Mouse (Mus musculus) adrenal gland, postnatal 25 days (tissue): ENCODE data around the gene Sergef. TPM values are rescaled to one million over a fixed set of nuclear protein-coding genes. Genes with fewer than 3 reads are reported as not detected.
A peak's percentile ranks its signal among the peaks of the same experiment; 100 is the strongest.

ENCODE experiments used
- DNase-seq: peaks from one replicate; pipeline ENCODE4 v3.0.0; 2021; ENCODE audit warnings: mixed read lengths
- total RNA-seq: library from RNA; stranded (reverse); gene quantifications from 2 replicates; pipeline ENCODE4 v1.2.3, GENCODE M21; 2021

Gene Sergef
- total RNA-seq, 1 experiment from 2014 or later = 29.4 TPM

DNA sequence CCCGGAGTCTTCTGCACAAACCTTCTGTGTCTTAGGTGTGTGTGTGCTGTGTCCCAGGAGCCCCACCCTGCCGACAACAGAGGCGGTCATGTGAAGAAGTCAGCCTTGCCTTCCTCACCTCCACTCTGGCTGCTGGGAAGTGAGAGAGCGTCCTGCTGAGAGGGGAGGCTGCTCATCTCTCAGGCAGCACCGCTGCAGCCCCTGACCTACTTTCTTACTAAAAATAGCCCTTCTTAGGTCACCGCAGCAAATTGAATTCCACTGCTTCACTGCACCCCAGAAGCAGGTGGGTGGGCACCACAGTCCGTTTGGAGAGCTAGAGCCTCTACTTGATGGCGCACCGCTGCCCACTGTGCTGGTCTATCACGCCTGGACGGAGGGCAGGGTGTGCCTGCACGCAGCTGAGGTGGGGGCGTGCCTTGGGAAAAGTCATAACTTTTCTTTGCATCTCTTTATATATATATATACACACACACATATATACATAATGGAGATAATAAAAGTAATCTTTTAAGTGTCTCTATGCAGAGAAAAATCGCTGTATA is 147.4 kb downstream of the Sergef start:
- DNase-seq = no peak

DNA sequence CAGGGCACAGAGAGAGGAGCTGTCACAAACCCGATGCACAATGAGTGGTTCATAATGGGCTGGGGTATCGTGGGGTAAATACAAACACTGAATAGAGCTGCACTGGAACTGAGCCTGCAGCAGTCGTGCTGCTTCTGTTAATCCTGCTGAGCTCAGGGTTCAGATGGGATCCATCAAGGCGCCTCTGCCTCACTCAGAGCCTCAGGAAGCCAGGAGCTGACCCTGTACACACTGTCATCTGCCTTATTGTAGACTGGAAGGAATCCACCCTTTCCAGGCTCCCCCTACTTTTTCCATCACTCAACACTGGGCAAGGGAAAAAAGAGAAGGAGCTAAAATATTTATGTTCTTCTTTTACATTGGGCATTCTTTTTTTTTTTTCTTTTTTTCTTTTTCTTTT is 152.3 kb downstream of the Sergef start:
- no peak for DNase-seq

DNA sequence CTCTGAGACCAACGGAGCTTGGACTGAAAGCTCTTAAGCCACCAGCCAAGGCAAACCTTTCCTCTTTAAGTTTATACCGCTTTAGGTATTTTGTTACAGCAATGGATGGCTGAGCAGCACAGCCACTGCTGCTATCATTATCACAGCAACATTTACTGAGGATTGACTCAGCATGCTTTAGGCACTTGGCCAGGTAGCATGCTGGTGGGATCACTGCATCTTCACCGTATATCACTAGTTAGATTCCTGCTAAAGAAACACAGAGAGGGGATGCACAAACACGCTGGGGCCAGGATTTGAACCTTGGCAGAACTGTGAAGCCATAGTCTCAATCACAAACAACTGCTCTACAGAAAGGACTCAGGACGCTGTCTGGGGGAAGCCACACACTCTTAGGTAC is 152.8 kb downstream of the Sergef start:
- DNase-seq = no peak

DNA sequence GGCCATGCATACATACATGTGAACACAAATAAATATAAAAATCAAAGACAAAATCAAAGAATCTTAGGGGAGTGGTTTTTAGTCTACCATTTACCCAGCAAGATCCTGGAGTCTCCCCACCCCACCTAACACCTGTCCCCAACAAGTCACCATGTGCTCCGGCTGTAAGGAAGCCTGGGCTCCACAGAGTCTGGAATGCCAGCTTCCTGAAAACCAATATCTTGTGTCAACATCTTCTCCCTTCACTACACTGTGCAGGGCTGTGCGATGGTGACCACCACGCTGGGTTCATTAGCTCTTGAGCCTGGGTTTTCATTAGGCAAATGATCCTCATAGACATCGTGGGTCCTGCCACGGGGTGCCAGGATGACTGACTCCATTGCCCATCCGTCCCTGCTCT is 155.4 kb downstream of the Sergef start:
- DNase-seq = no peak

DNA sequence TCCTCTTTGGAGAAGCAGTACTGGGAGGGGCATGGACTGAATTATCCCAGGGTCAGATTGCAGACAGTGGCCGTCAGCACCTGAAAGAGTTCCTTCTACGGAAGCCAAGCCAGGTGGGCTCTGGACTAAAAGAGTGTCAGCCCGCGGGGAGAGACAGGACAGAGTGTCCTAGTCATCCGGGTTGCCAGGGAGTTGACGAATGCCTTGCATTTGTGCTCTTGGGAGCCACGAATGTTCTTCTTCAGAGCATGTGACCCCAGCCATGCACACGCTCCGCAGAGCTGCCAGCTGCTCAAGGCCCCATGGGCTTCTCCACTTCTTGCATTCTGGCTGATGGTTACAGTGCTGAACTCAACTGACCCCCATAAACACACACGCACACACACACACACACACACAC is 156.6 kb downstream of the Sergef start:
- no peak for DNase-seq

DNA sequence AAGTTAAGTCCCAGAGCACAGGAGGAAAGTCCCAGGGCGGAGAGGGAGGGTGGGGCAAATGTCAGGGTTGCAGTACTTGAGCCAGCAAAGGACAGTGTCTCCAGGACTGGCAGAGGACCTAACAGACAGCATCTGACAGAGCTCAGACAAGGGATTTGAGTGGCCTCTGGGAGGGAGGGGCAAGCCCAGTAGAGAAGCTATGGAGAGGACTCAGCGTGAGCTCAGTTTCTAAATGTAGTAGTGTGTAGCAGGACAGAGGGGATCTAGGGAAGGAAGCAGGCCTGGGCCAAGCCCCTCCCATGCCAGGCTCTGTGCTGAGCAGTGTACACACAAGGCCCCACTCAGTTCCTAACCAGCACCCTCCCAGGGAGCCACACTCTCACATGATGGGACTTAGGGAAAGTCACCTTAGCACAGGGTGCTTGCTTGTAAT is 157.5 kb downstream of the Sergef start:
- no peak for DNase-seq

DNA sequence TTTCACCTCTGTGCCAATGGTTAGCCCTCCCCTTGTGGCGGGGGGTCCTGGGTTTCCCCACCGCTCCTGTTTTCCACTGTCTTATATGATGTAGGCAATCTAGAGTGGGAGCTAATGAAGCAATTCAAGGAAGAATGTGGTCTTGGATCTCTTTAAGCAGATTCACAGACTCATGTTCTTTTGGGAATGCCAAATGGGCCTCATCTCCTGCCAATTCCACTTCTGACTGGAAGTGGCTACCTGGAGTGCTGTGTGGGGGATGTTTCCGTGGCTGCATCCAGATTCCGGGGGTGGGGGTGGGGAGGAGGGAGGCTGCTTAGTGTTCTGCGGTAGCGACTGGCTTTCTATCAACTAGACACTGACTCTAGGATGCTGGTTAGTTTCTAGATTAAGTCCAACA is 159.8 kb downstream of the Sergef start:
- DNase-seq = no peak

DNA sequence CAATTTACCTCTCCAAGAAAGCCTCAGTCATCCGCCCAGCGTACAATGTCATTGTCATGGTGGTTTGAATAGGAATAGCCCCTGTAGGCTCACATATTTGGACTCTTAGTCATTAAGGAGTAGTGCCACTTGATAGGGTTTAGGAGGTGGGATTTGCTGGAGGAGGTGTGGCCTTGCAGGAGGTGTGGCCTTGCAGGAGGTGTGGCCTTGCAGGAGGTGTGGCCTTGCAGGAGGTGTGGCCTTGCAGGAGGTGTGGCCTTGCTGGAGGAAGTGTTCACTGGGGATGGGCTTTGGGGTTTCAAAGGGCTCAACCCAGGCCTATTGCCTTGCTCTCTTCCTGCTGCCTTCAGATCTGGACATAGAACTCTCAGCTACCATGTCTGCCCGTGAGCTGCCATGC is 162.2 kb downstream of the Sergef start:
- no peak for DNase-seq

DNA sequence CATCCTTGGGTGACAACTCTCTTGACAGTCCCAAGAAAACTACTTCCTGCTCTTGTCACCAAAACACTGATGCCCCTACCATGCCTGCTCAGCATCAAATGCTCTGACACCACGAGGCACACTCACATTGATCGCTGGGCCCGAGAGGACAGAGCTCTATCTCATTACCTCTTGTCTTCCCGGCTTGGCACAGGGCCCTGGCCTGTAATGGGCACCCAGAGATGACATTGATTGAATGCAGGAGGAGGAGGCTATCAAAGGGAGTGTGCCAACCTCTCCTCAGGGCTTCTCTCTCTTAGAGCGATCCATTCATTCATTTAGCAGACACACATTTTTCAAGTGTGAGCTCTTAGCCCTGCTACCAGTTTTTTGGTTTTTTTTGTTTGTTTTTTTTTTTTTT is 164.1 kb downstream of the Sergef start:
- peak; percentile 18 for DNase-seq

DNA sequence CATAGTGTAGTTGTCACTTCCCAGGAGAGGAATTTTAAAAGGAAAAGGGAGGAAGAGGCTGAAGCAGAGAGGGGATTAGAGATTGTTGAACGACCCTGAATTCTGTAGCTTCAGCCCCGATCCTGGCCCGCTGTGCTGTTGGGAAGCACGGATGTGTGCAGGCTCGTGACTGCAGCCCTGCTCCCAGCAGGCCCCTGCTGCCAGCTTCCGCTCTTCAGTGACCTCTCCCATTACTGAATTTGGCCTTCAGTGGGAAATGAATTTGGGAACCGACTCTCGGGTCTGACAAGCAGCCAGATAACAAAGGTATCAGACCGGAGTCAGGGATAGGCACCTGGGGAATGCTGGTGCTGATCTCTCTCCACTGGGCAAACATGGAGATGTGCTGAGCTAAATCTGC is 166.5 kb downstream of the Sergef start:
- no peak for DNase-seq

DNA sequence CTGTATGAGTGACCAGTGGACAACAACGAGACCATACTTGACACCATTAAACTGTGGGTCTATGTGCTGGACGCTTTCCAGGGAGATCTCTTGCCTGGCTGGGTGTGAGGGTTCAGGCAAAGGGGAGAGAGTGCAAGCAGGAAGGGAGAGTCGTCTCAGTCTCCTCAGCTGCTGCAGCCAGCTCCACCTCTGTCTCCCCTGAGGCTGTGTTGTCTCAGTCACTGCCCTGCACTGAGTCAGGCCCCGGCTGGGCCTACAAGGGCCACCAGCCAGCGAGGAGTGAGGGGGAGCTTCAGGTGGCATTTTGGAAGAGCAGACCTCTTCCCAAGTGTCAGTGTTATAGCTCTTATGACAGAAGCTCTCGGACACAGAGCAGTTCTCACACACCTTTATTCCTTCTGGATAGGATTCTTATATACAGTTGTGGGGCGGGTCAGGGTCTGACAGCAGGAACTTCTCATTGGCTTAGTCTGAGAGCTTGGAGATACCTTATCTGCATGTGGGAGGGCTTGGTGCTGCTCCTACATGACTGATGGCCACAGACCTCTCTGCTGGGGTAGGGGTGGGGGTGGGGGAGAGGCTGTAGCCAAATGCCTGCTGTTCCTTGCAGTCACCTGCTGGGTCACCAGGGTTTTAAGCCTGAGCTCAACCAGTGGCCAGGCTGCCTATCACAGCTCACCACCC is 168.4 kb downstream of the Sergef start:
- DNase-seq = no peak

DNA sequence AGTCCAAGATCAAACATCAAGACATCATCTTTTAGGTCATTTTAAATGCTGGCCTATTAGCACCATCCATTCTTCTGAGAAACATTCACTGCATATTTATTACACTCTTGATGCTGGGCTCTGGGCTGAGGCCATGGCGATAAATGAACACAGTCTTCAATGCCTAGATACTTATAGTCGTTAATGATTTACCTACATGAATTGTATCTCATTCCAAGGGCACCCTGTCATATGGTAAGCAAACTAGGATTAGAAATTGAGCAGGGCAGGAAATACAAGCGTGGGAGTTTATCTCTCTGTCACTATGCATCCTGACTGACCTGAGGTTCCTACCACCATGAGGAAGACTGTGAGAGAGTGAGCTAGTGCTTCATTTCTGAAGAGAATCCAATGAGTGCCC is 170.1 kb downstream of the Sergef start:
- DNase-seq = no peak

DNA sequence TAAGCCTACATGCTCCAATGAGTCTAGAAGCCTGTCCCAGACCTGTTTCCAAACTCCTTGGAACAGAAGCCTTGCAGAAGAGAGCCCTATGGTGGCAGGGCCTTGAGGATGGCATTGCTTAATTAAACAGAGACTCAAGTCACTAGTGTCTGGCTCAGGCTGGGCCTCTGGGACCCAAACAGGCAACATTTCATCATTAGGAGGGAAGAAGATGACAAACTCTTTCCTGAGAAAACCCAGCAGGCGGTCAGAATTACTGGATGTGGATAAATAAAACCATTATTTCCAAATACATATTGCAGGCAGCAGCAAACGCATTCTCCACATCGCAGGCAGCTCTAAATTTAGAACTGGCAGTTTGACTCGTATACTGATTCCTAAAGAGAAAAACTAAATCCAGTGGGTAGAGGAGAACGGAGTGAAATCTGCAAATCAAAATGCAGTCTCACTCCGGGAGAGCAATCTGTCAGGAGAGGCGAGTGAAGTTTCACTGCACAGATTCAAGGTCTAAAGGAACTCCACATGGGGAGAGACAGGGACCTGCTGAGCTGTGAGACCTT is 173.1 kb downstream of the Sergef start:
- no peak for DNase-seq

DNA sequence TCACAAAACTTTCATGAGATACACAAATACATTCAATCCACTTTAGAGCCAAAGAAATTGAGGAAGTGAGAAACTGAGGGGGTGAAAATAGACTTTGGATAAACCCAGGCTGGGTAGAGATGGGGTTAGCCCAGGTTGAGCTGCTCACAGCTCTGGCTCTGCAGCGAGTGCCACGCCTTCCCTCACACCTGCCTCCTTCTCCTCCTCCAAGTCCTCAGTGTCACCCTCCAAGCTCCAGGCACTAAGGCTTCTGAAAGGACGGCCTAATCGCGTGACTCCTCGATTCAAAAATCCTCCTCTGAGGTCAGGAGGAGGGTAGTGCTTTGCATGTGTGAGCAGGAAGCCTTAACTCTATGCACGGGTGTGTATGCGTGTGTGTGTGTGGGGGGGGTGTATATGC is 176.5 kb downstream of the Sergef start:
- no peak for DNase-seq

DNA sequence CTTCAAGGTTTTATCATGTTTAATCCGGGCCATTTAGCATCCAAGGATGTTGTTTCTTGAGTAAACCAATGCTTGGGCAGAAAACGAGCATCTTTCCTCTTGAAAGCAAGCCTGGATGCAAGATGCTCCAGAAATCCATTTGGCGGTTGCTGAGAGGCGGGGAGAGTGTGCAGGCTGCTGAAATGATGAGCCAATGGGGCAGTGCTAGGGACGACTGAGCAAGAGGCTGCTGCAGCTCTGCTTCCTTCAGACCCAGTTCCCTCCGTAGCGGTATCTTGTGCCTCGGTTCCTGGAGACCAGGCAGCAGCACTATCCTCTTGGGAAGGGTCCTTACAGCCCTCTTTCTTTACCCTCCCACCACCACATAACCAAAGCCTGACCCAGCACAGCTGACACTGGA is 177.3 kb downstream of the Sergef start:
- DNase-seq = no peak

DNA sequence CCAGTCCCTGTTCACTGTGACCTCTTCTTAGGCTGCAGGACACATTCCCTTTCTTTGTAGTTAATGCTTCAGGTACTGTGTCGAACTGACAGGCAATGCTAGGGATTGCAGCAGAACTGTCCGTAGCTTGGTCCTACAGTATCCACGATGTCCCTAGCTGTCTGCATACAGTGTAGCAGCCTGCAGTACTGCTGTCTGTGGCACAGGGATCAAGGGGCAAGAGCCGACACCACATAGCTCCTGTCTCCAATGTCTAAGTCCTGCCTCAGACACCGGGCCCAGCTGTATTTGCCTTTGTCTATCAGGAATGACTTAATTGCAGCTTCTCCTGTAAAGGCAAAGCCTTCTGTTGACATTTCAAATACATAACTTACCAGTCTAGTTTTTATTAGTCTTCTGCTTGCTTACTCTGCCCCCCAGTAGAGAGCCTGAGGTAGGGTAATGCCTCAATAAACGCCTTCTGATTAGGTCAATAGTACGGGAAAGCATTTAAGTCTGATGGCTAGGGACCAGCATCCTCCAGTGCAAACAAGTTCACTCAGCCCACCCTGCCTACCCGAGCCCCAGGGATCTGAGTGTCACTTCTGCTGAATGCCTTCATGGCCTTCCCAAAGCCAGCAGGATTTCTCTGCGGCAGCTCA is 179.9 kb downstream of the Sergef start:
- no peak for DNase-seq

DNA sequence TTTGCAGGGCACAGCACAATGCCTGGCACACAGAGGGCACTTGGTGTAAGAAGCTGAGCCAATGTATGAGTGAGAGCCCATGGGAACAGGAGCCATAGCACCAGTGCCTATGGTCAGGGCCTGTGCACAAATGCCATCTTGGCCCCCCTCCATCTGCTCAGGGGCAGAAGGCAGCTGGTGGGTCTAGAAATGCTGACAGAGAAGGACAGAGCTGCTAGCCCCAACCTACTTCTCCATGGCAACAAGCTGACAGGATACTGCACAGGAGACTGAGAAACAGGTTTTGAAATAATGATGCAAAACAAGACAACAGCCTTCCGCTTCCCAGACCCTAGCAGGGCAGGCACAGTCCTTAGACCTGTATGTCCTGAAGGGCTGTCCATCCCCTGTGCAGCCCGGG is 180.4 kb downstream of the Sergef start:
- no peak for DNase-seq

DNA sequence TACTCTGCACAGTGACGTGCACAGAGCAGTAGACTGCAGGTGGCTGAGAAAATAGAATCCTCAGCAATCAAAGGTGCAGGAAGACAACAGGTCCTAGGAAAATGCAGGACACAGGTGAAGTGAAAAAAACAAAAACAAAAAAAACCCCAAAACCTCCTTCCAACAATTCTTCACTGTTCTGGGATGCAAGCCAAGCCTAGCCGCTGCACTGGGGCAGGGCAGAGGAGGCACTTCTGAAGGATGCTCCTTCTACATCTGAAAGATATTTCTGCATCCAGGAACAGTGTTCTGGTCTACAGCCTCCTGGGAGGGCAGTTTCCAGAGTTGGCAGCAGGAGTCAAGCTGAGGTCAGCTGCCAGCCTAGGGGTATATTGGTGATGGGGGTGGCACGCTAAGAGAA is 181.7 kb downstream of the Sergef start:
- no peak for DNase-seq

DNA sequence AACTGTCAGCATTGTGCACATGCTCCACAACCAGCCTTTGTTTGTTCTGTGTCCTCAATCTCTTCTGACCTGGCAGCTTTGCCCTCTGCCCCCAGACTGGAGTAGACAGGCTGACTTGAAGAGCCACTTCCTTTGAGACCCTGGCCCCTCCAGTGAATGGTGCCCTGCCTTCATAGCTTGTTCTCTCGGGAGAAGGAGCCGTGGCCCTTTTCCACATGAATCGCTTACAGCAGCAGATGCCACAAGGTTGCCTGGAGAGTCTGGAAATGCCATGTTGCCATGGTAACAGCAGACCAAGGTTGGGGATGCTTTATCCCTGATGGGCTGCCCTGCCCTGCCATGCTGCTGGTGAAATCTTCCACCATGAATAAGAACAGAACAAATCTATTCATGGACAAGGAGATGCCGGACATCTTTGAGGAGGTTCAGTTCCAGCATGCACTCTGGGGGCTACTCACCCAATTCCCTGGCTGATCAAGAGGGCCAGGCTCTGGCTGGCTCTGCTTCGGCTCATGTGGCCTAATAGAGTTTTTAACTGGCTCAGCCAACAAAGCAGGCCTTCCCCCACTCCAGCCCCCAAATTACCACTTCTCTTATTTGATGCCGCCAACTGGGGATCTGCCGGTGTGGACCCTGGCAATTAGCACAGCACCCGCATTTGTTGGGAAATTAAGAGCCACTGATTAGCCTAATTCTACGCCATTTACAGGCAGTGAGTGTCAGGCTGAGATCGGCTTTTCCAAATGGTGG is 185.5 kb downstream of the Sergef start:
- no peak for DNase-seq

DNA sequence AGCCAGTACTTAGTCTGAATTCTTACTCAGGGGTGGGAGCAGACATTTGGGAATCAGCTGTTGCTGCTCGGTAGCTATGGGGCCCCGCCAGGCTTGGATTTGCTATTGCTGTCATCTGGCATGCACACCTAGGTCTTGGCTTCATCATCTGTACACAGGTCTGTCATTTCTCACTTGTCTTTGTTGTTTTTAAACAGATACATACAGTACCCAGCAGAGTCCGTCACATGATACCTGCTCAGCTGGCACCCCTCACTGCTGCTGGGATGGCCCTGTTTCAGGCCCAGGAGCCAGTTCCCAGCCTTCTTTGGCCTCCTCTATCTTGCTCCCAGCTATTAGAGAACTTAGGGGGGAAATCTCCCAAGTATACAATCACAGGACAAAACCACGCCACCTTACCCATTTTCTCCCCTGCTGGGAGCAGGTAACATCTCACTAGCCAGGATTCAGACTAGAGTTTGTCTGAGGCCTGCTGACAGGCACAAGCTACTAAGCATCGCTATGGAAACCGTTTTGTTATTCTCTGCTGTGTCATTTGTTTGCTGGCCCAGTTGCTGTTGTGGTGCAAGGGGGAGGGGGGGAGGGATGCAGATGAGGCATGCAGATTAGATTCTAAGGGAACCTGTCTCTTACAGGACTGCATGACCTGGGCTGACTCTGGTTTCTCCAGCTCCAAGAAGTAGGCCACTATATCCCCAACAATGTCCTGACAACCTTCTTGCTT is 190.5 kb downstream of the Sergef start:
- DNase-seq = no peak

DNA sequence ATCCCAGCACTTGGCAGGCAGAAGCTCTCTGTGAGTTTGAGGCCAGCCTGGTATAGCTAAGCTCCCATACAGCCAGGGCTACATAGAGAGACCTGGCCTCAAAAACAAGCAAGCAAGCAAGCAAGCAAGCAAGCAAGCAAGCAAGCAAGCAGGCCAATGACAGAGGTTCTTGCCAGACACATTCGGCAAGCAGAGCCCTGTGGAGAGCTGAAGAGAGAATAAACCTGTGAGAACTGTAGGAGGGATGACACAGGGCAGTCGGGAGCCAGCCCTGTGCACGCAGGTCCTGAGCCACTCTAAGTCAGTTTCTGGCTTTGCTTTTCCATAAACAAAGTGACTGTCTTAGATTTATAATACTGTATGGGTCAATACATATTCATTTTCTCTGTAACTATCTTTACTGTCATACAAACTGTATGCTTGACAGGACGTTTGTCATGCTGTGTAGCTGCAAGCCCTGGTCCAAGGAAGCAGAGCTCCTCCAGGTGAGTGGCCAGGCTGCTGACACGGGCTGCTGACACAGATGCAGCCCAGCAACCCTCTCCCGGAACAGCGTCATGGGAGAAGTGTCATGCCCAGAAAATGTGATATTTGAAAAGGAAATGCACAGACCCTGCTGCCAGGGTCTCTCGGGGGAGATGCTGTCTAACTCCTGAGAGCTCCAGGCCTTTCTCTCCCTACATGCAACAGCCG is 192.0 kb downstream of the Sergef start:
- DNase-seq = no peak

DNA sequence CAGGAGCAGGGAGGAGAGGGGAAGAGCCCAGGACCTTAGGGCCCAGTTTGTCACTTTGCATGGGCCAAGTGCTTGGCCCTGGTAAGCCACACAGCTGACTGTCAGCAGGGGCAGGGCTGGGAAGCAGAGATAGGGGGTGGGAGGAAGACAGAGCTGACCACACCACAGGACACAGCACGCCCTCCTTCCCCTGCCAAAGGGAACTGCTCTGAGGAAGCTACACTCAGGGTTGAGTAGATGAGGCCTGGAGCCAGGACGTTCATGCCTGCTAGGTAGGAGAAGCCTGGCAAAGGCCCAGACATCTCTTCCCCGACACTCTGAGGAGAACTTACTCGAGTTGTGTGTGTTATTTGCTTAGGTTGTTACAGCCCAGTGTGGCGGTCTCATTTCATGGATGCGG is 193.7 kb downstream of the Sergef start:
- DNase-seq = no peak
